Comparison of ENCODE assay signal across 7 mouse cellular contexts in the genomic region with DNA sequence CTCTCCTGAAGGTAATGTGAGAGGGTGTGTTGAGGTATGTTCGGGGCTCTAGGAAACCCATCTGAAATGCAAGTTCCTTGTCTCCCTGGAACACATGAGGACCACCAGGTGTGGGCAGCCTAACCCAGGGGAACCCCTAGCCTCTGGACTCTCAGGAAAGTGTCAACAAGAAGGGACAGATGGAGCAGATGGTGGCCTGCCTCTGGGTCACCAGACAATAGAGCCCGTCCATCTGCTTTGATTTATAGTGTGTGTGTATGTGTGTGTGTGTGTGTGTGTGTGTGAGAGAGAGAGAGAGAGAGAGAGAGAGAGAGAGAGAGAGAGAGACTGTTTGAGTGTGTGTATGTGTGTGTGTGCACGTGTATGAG. TPM values are rescaled to one million over a fixed set of nuclear protein-coding genes. Genes with fewer than 3 reads are reported as not detected.
DNase-seq lines count a peak whose midpoint lies in the region; ATAC-seq and TF ChIP-seq lines count a peak whose summit lies in the region.

No protein-coding gene starts in this region.

- H3K4me1 ChIP-seq in kidney, embryonic 15.5 days, result peaks cover 36% of the 10 kb centered on the region
- H3K4me1 ChIP-seq in cortical plate, adult 2 months (ENCODE audit: control insufficient read depth, insufficient read depth, low read length), result peaks cover 5% of the 10 kb centered on the region; the same call in 1 of the 2 replicates
- H3K4me1 ChIP-seq in limb, embryonic 14.5 days (ENCODE audit: control insufficient read depth, insufficient read depth, low read length), result peaks cover 32% of the 10 kb centered on the region

- no peaks in the 10 kb centered on the region for H3K9me3 ChIP-seq in kidney, embryonic 15.5 days (replicated peaks)
- no peaks in the 10 kb centered on the region for H3K9me3 ChIP-seq in limb, embryonic 14.5 days (ENCODE audit: control insufficient read depth, low read length)

- ATAC-seq in kidney, embryonic 15.5 days (replicated peaks; ENCODE audit: low FRiP score), result no peak
- no peak for ATAC-seq in limb, embryonic 14.5 days (ENCODE audit: low FRiP score, low read depth)

- H3K27me3 ChIP-seq in kidney, embryonic 15.5 days, result no peaks in the 10 kb centered on the region
- H3K27me3 ChIP-seq in limb, embryonic 14.5 days (ENCODE audit: control insufficient read depth, insufficient read depth, low read length), result no peaks in the 10 kb centered on the region

- 63% methylated on average over 3 of the region's 3 CpGs for WGBS in kidney, embryonic 15.5 days
- 77% methylated on average over 3 of the region's 3 CpGs for WGBS in limb, embryonic 14.5 days

- H3K9ac ChIP-seq in kidney, embryonic 15.5 days, result no peak overlapping the region
- H3K9ac ChIP-seq in limb, embryonic 14.5 days (ENCODE audit: low read depth, low read length, severe bottlenecking), result no peak overlapping the region

- TF ChIP-seq CTCF in cortical plate, adult 2 months (IDR thresholded peaks at IDR 0.05; ENCODE audit: extremely low read depth, insufficient read depth, low read length), result no peak

- no peak for DNase-seq in kidney, postnatal 36 days
- DNase-seq in embryo, embryonic 9.5 days (ENCODE audit: extremely low spot score), result peak; percentile 12
- DNase-seq in limb, embryonic 14.5 days (ENCODE audit: low spot score), result no peak
- DNase-seq in right cerebral cortex, postnatal 25 days, result no peak
- DNase-seq in B cell, adult 2 months, result no peak

- no peaks in the 10 kb centered on the region for H3K36me3 ChIP-seq in kidney, embryonic 15.5 days
- no peaks in the 10 kb centered on the region for H3K36me3 ChIP-seq in limb, embryonic 14.5 days (ENCODE audit: control insufficient read depth, insufficient read depth, low read length)

- no peak overlapping the region for H3K4me3 ChIP-seq in kidney, embryonic 15.5 days (replicated peaks)
- H3K4me3 ChIP-seq in cortical plate, adult 2 months (ENCODE audit: insufficient read depth, low read length), result no peak overlapping the region
- H3K4me3 ChIP-seq in limb, embryonic 14.5 days (replicated peaks; ENCODE audit: low read length), result no peak overlapping the region

- H3K4me2 ChIP-seq in kidney, embryonic 15.5 days, result no peak overlapping the region
- H3K4me2 ChIP-seq in limb, embryonic 14.5 days (replicated peaks; ENCODE audit: low read depth, low read length, severe bottlenecking), result no peak overlapping the region

- no peak for TF ChIP-seq POLR2A in cortical plate, adult 2 months (IDR thresholded peaks at IDR 0.05; ENCODE audit: extremely low read depth, insufficient read depth, low read length)
- TF ChIP-seq POLR2A in limb, embryonic 14.5 days (IDR thresholded peaks at IDR 0.05; ENCODE audit: borderline replicate concordance, extremely low read depth, insufficient read depth, insufficient read length), result no peak

- H3K27ac ChIP-seq in kidney, embryonic 15.5 days, result peak overlapping the region; percentile 92
- H3K27ac ChIP-seq in cortical plate, adult 2 months (ENCODE audit: insufficient read depth, low read length), result 0 out of 2 replicates have a peak overlapping the region, but pooled peaks have one; percentile 74
- peak overlapping the region; percentile 91 for H3K27ac ChIP-seq in limb, embryonic 14.5 days (replicated peaks; ENCODE audit: low read depth, low read length)

RNA-seq across cellular contexts. Expression of a gene that starts 58.0 kb away (rescaled TPM):
- 244 and 246 TPM in 2 replicates for polyA plus RNA-seq in kidney, embryonic 15.5 days (2015; fragmentation: Nextera tagmentation; extraction: Ambion mirVana)
- 113 and 125 TPM in 2 replicates for polyA plus RNA-seq in cortical plate, adult 2 months (2012; rRNA removed)
- polyA plus RNA-seq in limb, embryonic 14.5 days (2012; rRNA removed), result 75.8 and 251 TPM in 2 replicates
- 208 and 210 TPM in 2 replicates for polyA plus RNA-seq in limb, embryonic 14.5 days (2014; fragmentation: Nextera tagmentation; extraction: Ambion mirVana)
